Mouse (Mus musculus): ENCODE data around the gene Rragb. TPM values are rescaled to one million over a fixed set of nuclear protein-coding genes. Genes with fewer than 3 reads are reported as not detected.
"Not testable (repeated sequence)": the region's sequence is repeated elsewhere in the genome, so short reads cannot be mapped to it uniquely, and the experiment has no call there.

Gene Rragb
- polyA plus RNA-seq, 1 experiment from 2014 or later: 4.9 TPM

GRCm38 (mm10) chrX:153199185-153199584 is 59.4 kb downstream of the Rragb start:
- H3K9ac ChIP-seq (replicated peaks; ENCODE audit: low read length); H3K27ac ChIP-seq (replicated peaks; ENCODE audit: low read depth, low read length); H3K4me1 ChIP-seq (ENCODE audit: control insufficient read depth, insufficient read depth, low read length); H3K4me3 ChIP-seq (ENCODE audit: low read depth, low read length); H3K4me2 ChIP-seq (ENCODE audit: low read depth, low read length); ATAC-seq (replicated peaks; ENCODE audit: insufficient number of reproducible peaks, low FRiP score, low TSS enrichment, low read depth); H3K27me3 ChIP-seq (ENCODE audit: control insufficient read depth, insufficient read depth, low read length); H3K9me3 ChIP-seq (replicated peaks; ENCODE audit: control insufficient read depth, low read length); H3K36me3 ChIP-seq (replicated peaks; ENCODE audit: control insufficient read depth, insufficient read depth, low read depth, low read length): not testable (repeated sequence)
- WGBS: 83% methylated on average over 2 of the region's 2 CpGs
- DNase-seq (ENCODE audit: low spot score): peak; percentile 0

- DNase-seq (ENCODE audit: low spot score) (no peak), ATAC-seq (replicated peaks; ENCODE audit: insufficient number of reproducible peaks, low FRiP score, low TSS enrichment, low read depth) (no peak)
- no peak overlapping the region for H3K4me3 ChIP-seq (ENCODE audit: low read depth, low read length)
- 77% methylated on average over 1 of the region's 1 CpGs for WGBS
- H3K9me3 ChIP-seq (replicated peaks; ENCODE audit: control insufficient read depth, low read length): no peaks in the 10 kb centered on the region
- no peak overlapping the region for H3K27ac ChIP-seq (replicated peaks; ENCODE audit: low read depth, low read length)
- H3K9ac ChIP-seq (replicated peaks; ENCODE audit: low read length): no peak overlapping the region
- no peaks in the 10 kb centered on the region for H3K27me3 ChIP-seq (ENCODE audit: control insufficient read depth, insufficient read depth, low read length)
- H3K36me3 ChIP-seq (replicated peaks; ENCODE audit: control insufficient read depth, insufficient read depth, low read depth, low read length): no peaks in the 10 kb centered on the region
- H3K4me2 ChIP-seq (ENCODE audit: low read depth, low read length): no peak overlapping the region
- no peaks in the 10 kb centered on the region for H3K4me1 ChIP-seq (ENCODE audit: control insufficient read depth, insufficient read depth, low read length)
These were observed 71.3 kb downstream of the Rragb start for GRCm38 (mm10) chrX:153211101-153211500.

Other genes with a start within 250 kb of the Rragb start
- gene Usp51, start 133.5 kb upstream of the Rragb start, polyA plus RNA-seq (2014; fragmentation: Nextera tagmentation; extraction: Ambion mirVana): 3.5 and 3.7 TPM in 2 replicates
- gene Mageh1, start 102.4 kb upstream of the Rragb start, polyA plus RNA-seq (2014; fragmentation: Nextera tagmentation; extraction: Ambion mirVana): 73.7 and 77.6 TPM in 2 replicates
- gene Foxr2, start 21.2 kb upstream of the Rragb start, polyA plus RNA-seq (2014; fragmentation: Nextera tagmentation; extraction: Ambion mirVana): 0.13 and 0.49 TPM in 2 replicates
- 1.9 TPM in 2 replicates for gene Klf8, start 97.5 kb downstream of the Rragb start, polyA plus RNA-seq (2014; fragmentation: Nextera tagmentation; extraction: Ambion mirVana)

Data from embryonic facial prominence, embryonic 11.5 days (tissue).